Mouse (Mus musculus) right cerebral cortex, adult 2 months (tissue): ENCODE data around the gene Pgp.

Experiments
- DNase-seq, 2 experiments: peaks; one replicate each; pipeline ENCODE4 v3.0.0; 2021 to 2022; ENCODE audit warnings: low spot score in 2 of 2

Gene Pgp

DNA sequence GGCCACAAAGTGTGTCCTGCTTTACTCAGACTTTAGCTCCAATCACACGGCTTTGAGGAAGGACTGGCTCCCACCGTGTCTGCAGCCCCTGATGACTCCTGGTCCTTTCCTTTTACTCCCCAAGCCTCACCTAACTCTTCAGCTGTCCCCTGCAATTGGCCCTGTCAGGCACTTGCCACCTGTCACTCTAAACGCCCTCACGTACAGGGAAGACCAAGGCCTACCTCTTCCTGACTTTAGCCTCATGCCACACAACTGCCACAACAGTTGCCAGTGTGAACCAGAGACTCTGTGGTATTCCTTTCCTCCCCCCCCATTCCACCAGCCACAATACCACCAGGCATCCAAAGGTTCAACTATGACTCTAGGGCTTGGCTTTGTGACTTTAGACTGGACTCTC, 50.3 kb downstream of the Pgp start:
- DNase-seq: no peak
